Mouse (Mus musculus) layer of hippocampus, postnatal 14 days (tissue): ENCODE results near the gene Hsd17b12. TPM values are rescaled to one million over a fixed set of nuclear protein-coding genes. Genes with fewer than 3 reads are reported as not detected.

ENCODE experiments used
- DNase-seq, 2 experiments: peaks; one replicate each; pipeline ENCODE4 v3.0.0; 2021 to 2022; ENCODE audit warnings: low spot score in 2 of 2, mixed read lengths in 1 of 2
- long read RNA-seq, 2 experiments: library from polyadenylated mRNA; stranded (forward); transcript quantifications; one replicate each; pipeline ENCODE4 v2.0.0; 2021
- total RNA-seq, 2 experiments: library from RNA; stranded (reverse); gene quantifications; 2 replicates each; pipeline ENCODE4 v1.2.3; 2021

Gene Hsd17b12
- 10 to 100 TPM; 84.8 to 91.3 TPM for total RNA-seq
- long read RNA-seq, experiment 1, transcript Hsd17b12-201 (11 exons, 1,902 nt), result major isoform, 46 of 55 reads
- long read RNA-seq, experiment 1, partial matches to known transcripts, result 6 of 55 reads
- long read RNA-seq, experiment 1, other reads (novel, unspliced or antisense), result 3 of 55 reads
- long read RNA-seq, experiment 2, transcript Hsd17b12-201 (11 exons, 1,902 nt), result major isoform, 46 of 63 reads
- long read RNA-seq, experiment 2, partial matches to known transcripts, result 9 of 63 reads
- long read RNA-seq, experiment 2, other reads (novel, unspliced or antisense), result 8 of 63 reads

- peak; percentile 97 to 100 for DNase-seq
Observed at GRCm38 (mm10) chr2:94157592-94158519, at the start of gene Hsd17b12. Gene Hsd17b12, minus strand, starts transcription at chr2:94157964.

- DNase-seq, result no peak
Observed at GRCm38 (mm10) chr2:94184906-94185305, 27.1 kb upstream of the Hsd17b12 start.

- DNase-seq, result no peak
Observed at GRCm38 (mm10) chr2:94184142-94184541, 26.4 kb upstream of the Hsd17b12 start.

- no peak for DNase-seq
Observed at GRCm38 (mm10) chr2:94179030-94179407, 21.3 kb upstream of the Hsd17b12 start.

GRCm38 (mm10) chr2:94178321-94179029 lies 20.7 kb upstream of the Hsd17b12 start:
- peak; percentile 86 to 92 for DNase-seq

GRCm38 (mm10) chr2:94177294-94177693 lies 19.5 kb upstream of the Hsd17b12 start:
- no peak for DNase-seq

GRCm38 (mm10) chr2:94176381-94176780 lies 18.6 kb upstream of the Hsd17b12 start:
- no peak for DNase-seq

GRCm38 (mm10) chr2:94173549-94173948 lies 15.8 kb upstream of the Hsd17b12 start:
- no peak for DNase-seq

GRCm38 (mm10) chr2:94163207-94163606 lies 5.4 kb upstream of the Hsd17b12 start:
- DNase-seq, result no peak

GRCm38 (mm10) chr2:94162141-94162540 lies 4.4 kb upstream of the Hsd17b12 start:
- DNase-seq, result no peak

GRCm38 (mm10) chr2:94158520-94158884 lies 738 bp upstream of the Hsd17b12 start:
- DNase-seq, result no peak

- DNase-seq, result no peak
Observed at GRCm38 (mm10) chr2:94157051-94157450, 713 bp downstream of the Hsd17b12 start.

- DNase-seq, result no peak
Observed at GRCm38 (mm10) chr2:94145146-94145542, 12.6 kb downstream of the Hsd17b12 start.

- no peak for DNase-seq
Observed at GRCm38 (mm10) chr2:94144520-94145145, 13.1 kb downstream of the Hsd17b12 start.

- DNase-seq, result no peak
Observed at GRCm38 (mm10) chr2:94141293-94141692, 16.5 kb downstream of the Hsd17b12 start.

GRCm38 (mm10) chr2:94138469-94139390 lies 19.0 kb downstream of the Hsd17b12 start:
- DNase-seq, result peak in 1 of 2 experiments; percentile 34

GRCm38 (mm10) chr2:94136837-94137236 lies 20.9 kb downstream of the Hsd17b12 start:
- no peak for DNase-seq

- DNase-seq, result no peak
Observed at GRCm38 (mm10) chr2:94128496-94128895, 29.3 kb downstream of the Hsd17b12 start.

GRCm38 (mm10) chr2:94122182-94123041 lies 35.4 kb downstream of the Hsd17b12 start:
- peak; percentile 34 to 42 for DNase-seq
